Mouse (Mus musculus) hindbrain, postnatal 0 days (tissue): ENCODE results near the gene Gosr2. TPM values are rescaled to one million over a fixed set of nuclear protein-coding genes. Genes with fewer than 3 reads are reported as not detected.

Experiments
- ATAC-seq: fragments of 200-750 bp; cut with Nextera tagmentation; 2 replicates; pipeline ENCODE4 v1.8.0; 2017; ENCODE audit warnings: mild to moderate bottlenecking, moderate TSS enrichment, moderate library complexity
- DNase-seq: peaks from one replicate; pipeline ENCODE4 v3.0.0-alpha.2; 2015; ENCODE audit warnings: low spot score
- H3K27ac ChIP-seq: fragments of 300-500 bp; sonication (generic); 2 replicates; pipeline ENCODE4 v1.5.1; 2014; ENCODE audit warnings: mild to moderate bottlenecking
- H3K27me3 ChIP-seq: fragments of 300-500 bp; sonication (generic); 2 replicates; pipeline ENCODE4 v1.6.1; 2014; ENCODE audit warnings: low read length, mixed read lengths; ENCODE audit not compliant: insufficient read depth
- H3K36me3 ChIP-seq: fragments of 300-500 bp; sonication (generic); 2 replicates; pipeline ENCODE4 v1.6.1; 2014; ENCODE audit warnings: low read length, mixed read lengths; ENCODE audit not compliant: insufficient read depth
- H3K4me1 ChIP-seq: fragments of 300-500 bp; sonication (generic); 2 replicates; pipeline ENCODE4 v1.6.1; 2014; ENCODE audit warnings: antibody characterized with exemption, low read length, mixed read lengths; ENCODE audit not compliant: insufficient read depth
- H3K4me2 ChIP-seq: fragments of 300-500 bp; sonication (generic); 2 replicates; pipeline ENCODE4 v1.6.1; 2014; ENCODE audit warnings: low read depth, mild to moderate bottlenecking, low read length, moderate library complexity, mixed read lengths
- H3K4me3 ChIP-seq: fragments of 300-500 bp; sonication (generic); 2 replicates; pipeline ENCODE4 v1.5.1; 2014; ENCODE audit warnings: low read length
- H3K9ac ChIP-seq: fragments of 300-500 bp; sonication (generic); replicated peaks from 2 replicates; pipeline ENCODE4 v1.6.1; 2014; ENCODE audit warnings: mild to moderate bottlenecking, low read length, moderate library complexity, mixed read lengths
- H3K9me3 ChIP-seq: fragments of 300-500 bp; sonication (generic); 2 replicates; pipeline ENCODE4 v1.6.1; 2016; ENCODE audit warnings: low read length, mixed read lengths
- CTCF ChIP-seq: IDR thresholded peaks from 2 replicates; pipeline ENCODE4 v1.5.1; 2016; ENCODE audit warnings: antibody characterized with exemption, control low read depth, low read depth
- WGBS: fragments of 180-500 bp; shearing (Covaris S2); extraction: QIAGEN DNeasy Blood & Tissue Kit; methylation state at CpG from one replicate; pipeline ENCODE4 v1.1.7; 2014; 5-methylcytosine and 5-hydroxymethylcytosine counted together
- polyA plus RNA-seq: library from polyadenylated mRNA; unstranded; fragments of >200 nt; fragmentation: Nextera tagmentation; extraction: Ambion mirVana; gene quantifications from 2 replicates; pipeline ENCODE4 v1.2.1, GENCODE M21; 2015
- total RNA-seq: library from RNA; depleted of rRNA; stranded (reverse); fragments of >200 nt; gene quantifications from 2 replicates; pipeline ENCODE4 v1.2.3, GENCODE M21; 2014; rRNA removed

Gosr2 gene
- 101 and 102 TPM in 2 replicates for total RNA-seq
- 93.3 and 99.4 TPM in 2 replicates for polyA plus RNA-seq

- Histone ChIP-seq H3K9ac (peak within 1 kb of the TSS; percentile 80), H3K27ac (peak within 1 kb of the TSS; percentile 98), H3K9me3 (no peaks in the 10 kb centered on the region), H3K36me3 (no peaks in the 10 kb centered on the region), H3K27me3 (no peaks in the 10 kb centered on the region), H3K4me3 (peak within 1 kb of the TSS; percentile 73), H3K4me1 (no peaks in the 10 kb centered on the region; the same call in none of the 2 replicates), H3K4me2 (peak within 1 kb of the TSS; percentile 65)
- peak; percentile 95 for DNase-seq
- no peak; the same call in 1 of the 2 replicates for TF ChIP-seq CTCF
- under 1% methylated on average over 57 of the region's 57 CpGs for WGBS
- ATAC-seq: peak; percentile 98
Measured at GRCm38 (mm10) chr11:103697565-103698176, at the start of gene Gosr2. Gene Gosr2 (minus strand): TSS chr11:103697898.

GRCm38 (mm10) chr11:103735046-103735781 lies 37.5 kb upstream of the Gosr2 start:
- Histone ChIP-seq H3K27ac (no peak overlapping the region), H3K4me2 (no peak overlapping the region), H3K27me3 (no peaks in the 10 kb centered on the region), H3K4me3 (no peak overlapping the region), H3K9me3 (no peaks in the 10 kb centered on the region), H3K4me1 (0 out of 2 replicates have a peak, but pooled peaks cover 4% of the 10 kb centered on the region), H3K36me3 (no peaks in the 10 kb centered on the region), H3K9ac (no peak overlapping the region)
- ATAC-seq (no peak), DNase-seq (no peak)
- 57% methylated on average over 19 of the region's 19 CpGs for WGBS
- TF ChIP-seq CTCF: no peak

GRCm38 (mm10) chr11:103734411-103735045 lies 36.8 kb upstream of the Gosr2 start:
- Histone ChIP-seq H3K4me3 (no peak overlapping the region), H3K4me1 (0 out of 2 replicates have a peak, but pooled peaks cover 4% of the 10 kb centered on the region), H3K4me2 (no peak overlapping the region), H3K9ac (no peak overlapping the region), H3K27ac (no peak overlapping the region), H3K36me3 (no peaks in the 10 kb centered on the region), H3K9me3 (no peaks in the 10 kb centered on the region), H3K27me3 (no peaks in the 10 kb centered on the region)
- DNase-seq: no peak
- no peak for ATAC-seq
- TF ChIP-seq CTCF: no peak
- WGBS: 57% methylated on average over 5 of the region's 5 CpGs

- DNase-seq (no peak), ATAC-seq (no peak)
- H3K9me3 ChIP-seq: no peaks in the 10 kb centered on the region
- no peaks in the 10 kb centered on the region for H3K36me3 ChIP-seq
- no peak overlapping the region for H3K9ac ChIP-seq
- no peak overlapping the region for H3K4me3 ChIP-seq
- no peak overlapping the region for H3K4me2 ChIP-seq
- H3K27ac ChIP-seq: no peak overlapping the region
- no peaks in the 10 kb centered on the region for H3K27me3 ChIP-seq
- TF ChIP-seq CTCF: no peak
- 0 out of 2 replicates have a peak, but pooled peaks cover 4% of the 10 kb centered on the region for H3K4me1 ChIP-seq
- WGBS: 90% methylated on average over 2 of the region's 2 CpGs
Measured at GRCm38 (mm10) chr11:103733961-103734360, 36.3 kb upstream of the Gosr2 start.

GRCm38 (mm10) chr11:103733069-103733468 lies 35.4 kb upstream of the Gosr2 start:
- ATAC-seq (no peak), DNase-seq (no peak)

GRCm38 (mm10) chr11:103732306-103732705 lies 34.6 kb upstream of the Gosr2 start:
- ATAC-seq (no peak), DNase-seq (no peak)
- WGBS: 87% methylated on average over 7 of the region's 7 CpGs
- no peaks in the 10 kb centered on the region for H3K36me3 ChIP-seq
- no peak overlapping the region for H3K4me2 ChIP-seq
- H3K27me3 ChIP-seq: no peaks in the 10 kb centered on the region
- H3K9ac ChIP-seq: no peak overlapping the region
- TF ChIP-seq CTCF: no peak
- no peaks in the 10 kb centered on the region for H3K9me3 ChIP-seq
- no peak overlapping the region for H3K4me3 ChIP-seq
- no peak overlapping the region for H3K27ac ChIP-seq
- 0 out of 2 replicates have a peak, but pooled peaks cover 4% of the 10 kb centered on the region for H3K4me1 ChIP-seq

More at GRCm38 (mm10) chr11:103733069-103733468, 35.4 kb upstream of the Gosr2 start:
- no peak for TF ChIP-seq CTCF
- Histone ChIP-seq H3K9ac (no peak overlapping the region), H3K36me3 (no peaks in the 10 kb centered on the region), H3K9me3 (no peaks in the 10 kb centered on the region), H3K27ac (no peak overlapping the region), H3K4me3 (no peak overlapping the region), H3K27me3 (no peaks in the 10 kb centered on the region), H3K4me2 (no peak overlapping the region), H3K4me1 (0 out of 2 replicates have a peak, but pooled peaks cover 4% of the 10 kb centered on the region)
- 48% methylated on average over 4 of the region's 4 CpGs for WGBS
